Comparison of ENCODE assay signal across 8 mouse cellular contexts in the genomic region with DNA sequence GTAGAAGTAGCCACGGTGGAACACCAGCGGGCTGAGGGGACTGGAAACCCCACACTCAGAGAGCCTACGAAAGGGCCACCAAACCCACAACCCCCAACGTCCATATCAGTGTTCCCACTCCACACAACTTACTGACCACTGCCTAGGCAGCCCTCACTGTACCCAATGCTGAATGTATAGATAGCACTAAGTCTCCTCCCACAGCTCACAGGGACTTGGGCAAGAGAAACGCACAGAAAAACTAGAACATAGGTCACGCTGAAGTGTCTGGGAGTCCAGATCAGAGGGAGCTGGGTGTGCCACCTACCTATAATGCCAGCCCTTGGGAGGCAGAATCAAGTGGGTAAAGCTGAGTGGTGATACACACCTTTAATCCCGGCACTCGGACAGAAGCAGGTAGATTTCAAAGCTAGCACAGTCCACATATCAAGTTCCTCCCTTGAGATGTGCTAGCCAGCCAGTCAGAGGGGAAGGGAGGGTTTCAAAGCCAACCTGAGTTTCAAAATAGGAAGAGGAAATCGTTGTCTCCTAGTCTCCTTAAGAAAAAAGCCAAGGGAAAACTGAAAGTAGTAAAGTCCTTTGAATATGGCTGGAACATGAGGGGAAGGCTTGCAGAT. TPM values are rescaled to one million over a fixed set of nuclear protein-coding genes. Genes with fewer than 3 reads are reported as not detected.
DNase-seq lines count a peak whose midpoint lies in the region; ATAC-seq and TF ChIP-seq lines count a peak whose summit lies in the region.

No protein-coding gene starts in this region.

- no peak for ATAC-seq in hindbrain, embryonic 13.5 days (ENCODE audit: low FRiP score)

- H3K4me3 ChIP-seq in E14TG2a.4 (replicated peaks; ENCODE audit: low read length) = peak overlapping the region; percentile 86; the same call in 1 of the 2 replicates
- peak overlapping the region; percentile 24 for H3K4me3 ChIP-seq in brown adipose tissue, adult 24 weeks (ENCODE audit: insufficient read depth, low read depth, low read length)
- H3K4me3 ChIP-seq in hindbrain, embryonic 13.5 days = peak overlapping the region; percentile 88

- peaks cover 75% of the 10 kb centered on the region for H3K4me1 ChIP-seq in E14TG2a.4 (replicated peaks; ENCODE audit: low read depth, low read length)
- peaks cover 20% of the 10 kb centered on the region for H3K4me1 ChIP-seq in brown adipose tissue, adult 24 weeks (ENCODE audit: control insufficient read depth, insufficient read depth, insufficient read length, low read length)
- H3K4me1 ChIP-seq in hindbrain, embryonic 13.5 days (replicated peaks) = peaks cover 39% of the 10 kb centered on the region

- no peaks in the 10 kb centered on the region for H3K27me3 ChIP-seq in E14TG2a.4 (ENCODE audit: insufficient read depth, low read length)
- H3K27me3 ChIP-seq in hindbrain, embryonic 13.5 days = no peaks in the 10 kb centered on the region

- no peaks in the 10 kb centered on the region for H3K9me3 ChIP-seq in E14TG2a.4 (ENCODE audit: low read length)
- H3K9me3 ChIP-seq in hindbrain, embryonic 13.5 days = no peaks in the 10 kb centered on the region

- 86% methylated on average over 9 of the region's 9 CpGs for WGBS in hindbrain, embryonic 13.5 days

- H3K4me2 ChIP-seq in hindbrain, embryonic 13.5 days = peak overlapping the region; percentile 92

- TF ChIP-seq CTCF in E14TG2a.4 (conservative IDR thresholded peaks at IDR 0.05; ENCODE audit: low read length) = no peak

- DNase-seq in lung, postnatal 36 days = peak; percentile 39
- no peak for DNase-seq in urinary bladder, postnatal 14 days (ENCODE audit: low spot score)
- no peak for DNase-seq in cerebellum, postnatal 14 days
- no peak for DNase-seq in left cerebral cortex, postnatal 14 days (ENCODE audit: low spot score in 2 of 2)
- DNase-seq in frontal cortex, postnatal 10 days (ENCODE audit: low spot score in 2 of 2) = no peak

- 0 out of 2 replicates have a peak, but pooled peaks cover 11% of the 10 kb centered on the region for H3K36me3 ChIP-seq in E14TG2a.4 (ENCODE audit: insufficient read depth, low read length)
- H3K36me3 ChIP-seq in hindbrain, embryonic 13.5 days = peaks cover 2% of the 10 kb centered on the region; the same call in 1 of the 2 replicates

- intact Hi-C loops in left cerebral cortex, postnatal 14 days (cut with DNase I) = no loop called here

- H3K27ac ChIP-seq in brown adipose tissue, adult 24 weeks (replicated peaks; ENCODE audit: low read depth, low read length) = peak overlapping the region; percentile 73
- no peak overlapping the region for H3K27ac ChIP-seq in hindbrain, embryonic 13.5 days

- H3K9ac ChIP-seq in hindbrain, embryonic 13.5 days = peak overlapping the region; percentile 30; the same call in 1 of the 2 replicates

RNA-seq across cellular contexts. Expression of a gene that starts 1.9 kb away (rescaled TPM):
- polyA plus RNA-seq in brown adipose tissue, adult 24 weeks (2012; ENCODE audit: insufficient read depth, insufficient read length, missing spikeins) = 18.1 and 42.6 TPM in 2 replicates
- polyA plus RNA-seq in hindbrain, embryonic 13.5 days (2015; fragmentation: Nextera tagmentation; extraction: Ambion mirVana) = 3.2 and 3.3 TPM in 2 replicates
- 10 to 100 TPM; 10.9 to 13.5 TPM for total RNA-seq in left cerebral cortex, postnatal 14 days (2021)

RNA-seq across cellular contexts. Expression of a gene that starts 54.2 kb away (rescaled TPM):
- 6.5 and 6.6 TPM in 2 replicates for polyA plus RNA-seq in brown adipose tissue, adult 24 weeks (2012; ENCODE audit: insufficient read depth, insufficient read length, missing spikeins)
- polyA plus RNA-seq in hindbrain, embryonic 13.5 days (2015; fragmentation: Nextera tagmentation; extraction: Ambion mirVana) = 13.5 and 13.9 TPM in 2 replicates
- total RNA-seq in left cerebral cortex, postnatal 14 days (2021) = 10 to 100 TPM; 21.2 to 22.7 TPM

Comparison
In these comparisons a context has a peak if more than half of its experiments do, and no peak if none do; other contexts are left out.
1. H3K4me3 ChIP-seq: peak in every context shown above with its lines; median percentile 88 in hindbrain, embryonic 13.5 days; 86 in E14TG2a.4; 24 in brown adipose tissue, adult 24 weeks.